Mouse (Mus musculus): ENCODE measurements around the gene Acsbg1. TPM values are rescaled to one million over a fixed set of nuclear protein-coding genes. Genes with fewer than 3 reads are reported as not detected.

The Acsbg1 gene
- polyA plus RNA-seq, 1 experiment: 114 TPM

DNA sequence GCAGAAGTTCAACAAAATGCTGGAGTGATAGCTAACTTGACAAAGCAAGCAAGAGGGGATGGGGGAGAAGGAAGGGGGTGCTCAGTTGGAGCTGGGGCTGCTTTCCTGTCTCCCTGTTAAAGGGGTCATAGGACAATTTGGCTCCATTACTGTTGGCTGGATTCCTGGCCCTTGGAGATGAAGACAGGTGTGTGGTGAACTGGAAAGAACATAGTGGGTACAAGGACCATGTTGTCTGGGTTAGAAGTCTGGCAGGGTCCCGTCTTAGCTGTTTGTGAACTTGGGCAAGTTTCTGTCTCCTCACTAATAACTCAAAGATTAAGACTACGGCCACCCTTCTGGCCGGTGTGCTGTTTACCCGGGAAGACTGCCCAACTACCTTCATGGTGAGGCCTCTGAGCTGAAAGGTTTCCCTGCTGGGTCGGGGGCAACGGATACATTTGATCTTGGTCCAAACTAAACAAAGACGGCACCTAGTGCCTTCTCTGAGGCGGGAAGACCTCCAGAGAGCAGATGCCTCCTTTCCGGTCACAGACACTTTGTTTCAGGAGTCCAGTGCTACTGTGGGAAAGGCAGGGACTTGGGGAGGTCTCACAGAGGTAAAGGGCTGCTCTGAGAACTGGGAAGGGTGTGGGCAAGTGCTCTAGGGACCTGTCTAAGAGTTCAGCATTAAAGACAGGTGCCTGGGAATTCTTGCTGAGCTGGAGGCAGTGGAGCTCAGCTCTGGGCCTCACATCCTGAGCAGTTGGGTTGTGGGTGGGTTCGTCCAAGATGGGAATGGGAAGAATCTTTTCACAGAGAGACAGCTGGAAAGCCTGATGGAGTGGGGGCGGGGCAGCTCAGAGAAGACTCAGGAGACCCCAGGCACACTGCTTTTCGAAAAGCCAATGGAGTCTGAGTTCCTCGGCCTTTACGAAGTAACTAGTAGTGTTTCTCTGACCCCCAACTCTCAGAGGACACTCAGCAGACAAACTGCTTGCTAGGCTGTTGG is 25.9 kb upstream of the Acsbg1 start:
- no peak overlapping the region for H3K27ac ChIP-seq (ENCODE audit: control insufficient read depth, insufficient read depth, low read depth, low read length)
- no peak overlapping the region for H3K4me3 ChIP-seq (ENCODE audit: control insufficient read depth, low read depth, low read length)
- no peaks in the 10 kb centered on the region for H3K27me3 ChIP-seq (ENCODE audit: control insufficient read depth, insufficient read depth, low read length)
- no peak for TF ChIP-seq POLR2A (IDR thresholded peaks at IDR 0.05; ENCODE audit: control insufficient read depth, low read depth, low read length)
- no peak for TF ChIP-seq CTCF (IDR thresholded peaks at IDR 0.05; ENCODE audit: control insufficient read depth, insufficient read depth, insufficient replicate concordance, low read depth, low read length)
- peaks cover 10% of the 10 kb centered on the region for H3K4me1 ChIP-seq (ENCODE audit: control insufficient read depth, insufficient read depth, low read length)
- H3K36me3 ChIP-seq (ENCODE audit: control insufficient read depth, insufficient read depth, low read length): no peaks in the 10 kb centered on the region

DNA sequence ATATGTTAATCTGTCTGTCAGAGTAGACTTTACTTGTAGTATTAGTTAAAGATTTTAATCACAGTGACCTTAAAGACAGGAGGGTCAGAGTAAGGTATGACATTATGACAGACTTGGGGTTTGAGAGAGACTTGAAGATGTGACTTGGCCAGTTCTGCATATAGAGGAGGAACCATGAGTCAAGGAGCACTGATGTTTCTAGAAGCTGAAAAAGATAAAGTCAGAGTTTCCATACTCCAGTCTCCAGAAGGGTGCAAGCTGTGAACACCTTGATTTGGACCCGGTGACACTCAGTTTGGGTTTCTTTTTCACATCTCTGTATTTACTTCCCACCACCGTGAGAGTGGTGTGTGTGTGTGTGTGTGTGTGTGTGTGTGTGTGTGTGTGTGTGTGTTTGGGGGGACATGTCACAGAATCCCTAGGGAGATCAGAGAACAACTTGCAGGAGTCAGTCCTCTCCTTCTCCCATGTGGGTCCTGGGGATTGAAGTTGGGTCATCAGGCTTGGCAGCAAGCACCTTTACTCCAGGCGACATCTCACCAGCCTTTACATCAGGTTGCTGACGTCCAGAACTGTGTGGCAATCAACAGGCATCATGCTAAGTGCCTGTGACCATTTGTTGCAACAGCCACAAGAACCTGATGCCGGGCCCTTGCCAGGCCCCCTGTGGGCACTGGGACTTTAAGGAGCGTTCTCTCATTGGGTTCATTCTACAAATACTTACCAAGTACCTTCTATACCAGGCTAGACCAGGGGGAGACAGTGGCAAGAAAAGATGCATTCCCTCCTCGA is 22.3 kb upstream of the Acsbg1 start:
- no peaks in the 10 kb centered on the region for H3K27me3 ChIP-seq (ENCODE audit: control insufficient read depth, insufficient read depth, low read length)
- peaks cover 7% of the 10 kb centered on the region for H3K4me1 ChIP-seq (ENCODE audit: control insufficient read depth, insufficient read depth, low read length)
- H3K36me3 ChIP-seq (ENCODE audit: control insufficient read depth, insufficient read depth, low read length): no peaks in the 10 kb centered on the region
- H3K27ac ChIP-seq (ENCODE audit: control insufficient read depth, insufficient read depth, low read depth, low read length): no peak overlapping the region
- TF ChIP-seq CTCF (IDR thresholded peaks at IDR 0.05; ENCODE audit: control insufficient read depth, insufficient read depth, insufficient replicate concordance, low read depth, low read length) (no peak), POLR2A (IDR thresholded peaks at IDR 0.05; ENCODE audit: control insufficient read depth, low read depth, low read length) (no peak)
- H3K4me3 ChIP-seq (ENCODE audit: control insufficient read depth, low read depth, low read length): no peak overlapping the region

DNA sequence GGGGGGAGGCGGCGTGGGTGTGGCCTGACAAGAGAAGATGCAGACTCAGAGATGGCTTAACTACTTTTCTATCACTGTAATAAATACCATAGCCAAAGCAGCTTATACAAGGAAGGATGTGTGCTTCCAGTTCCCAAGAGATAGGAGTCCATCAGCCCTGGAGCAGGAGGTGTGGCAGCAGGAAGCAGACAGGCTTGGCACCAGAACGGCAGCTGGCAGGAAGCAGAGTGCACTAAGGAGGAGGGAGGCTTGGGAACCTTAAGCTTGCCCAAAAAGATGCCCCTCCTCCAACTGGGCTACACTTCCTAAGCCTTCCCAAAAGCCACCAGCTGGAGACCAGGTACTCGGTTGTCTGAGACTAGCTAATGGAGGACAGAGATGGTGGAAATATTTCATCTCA is 21.2 kb upstream of the Acsbg1 start:
- no peaks in the 10 kb centered on the region for H3K36me3 ChIP-seq (ENCODE audit: control insufficient read depth, insufficient read depth, low read length)
- no peaks in the 10 kb centered on the region for H3K27me3 ChIP-seq (ENCODE audit: control insufficient read depth, insufficient read depth, low read length)
- peaks cover 3% of the 10 kb centered on the region; the same call in 1 of the 2 replicates for H3K4me1 ChIP-seq (ENCODE audit: control insufficient read depth, insufficient read depth, low read length)
- TF ChIP-seq POLR2A (IDR thresholded peaks at IDR 0.05; ENCODE audit: control insufficient read depth, low read depth, low read length) (no peak), CTCF (IDR thresholded peaks at IDR 0.05; ENCODE audit: control insufficient read depth, insufficient read depth, insufficient replicate concordance, low read depth, low read length) (no peak)
- no peak overlapping the region for H3K27ac ChIP-seq (ENCODE audit: control insufficient read depth, insufficient read depth, low read depth, low read length)
- no peak overlapping the region for H3K4me3 ChIP-seq (ENCODE audit: control insufficient read depth, low read depth, low read length)

DNA sequence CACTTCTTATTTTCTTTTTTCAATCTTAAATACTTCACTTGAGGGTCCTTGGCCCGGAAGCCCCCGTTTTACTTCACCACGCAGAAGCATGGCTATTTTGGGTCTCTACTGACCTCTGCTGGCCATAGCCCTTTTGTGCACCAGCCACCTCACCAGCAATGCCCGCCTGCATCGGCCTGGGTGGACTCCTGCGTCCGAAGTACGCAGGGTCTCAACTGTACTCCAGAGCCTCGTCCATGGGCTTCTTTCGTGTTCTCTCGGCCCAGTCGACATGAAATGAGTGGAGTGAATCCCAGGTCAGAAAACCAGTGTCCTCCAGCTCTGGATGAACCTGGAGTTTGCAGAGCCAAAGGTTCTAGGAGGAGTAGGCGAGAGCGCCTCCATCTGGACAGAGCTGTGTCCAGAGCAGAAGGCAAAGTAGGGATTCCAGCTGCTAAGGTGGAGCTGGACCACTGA is 14.9 kb upstream of the Acsbg1 start:
- Histone ChIP-seq H3K4me3 (ENCODE audit: control insufficient read depth, low read depth, low read length) (peak overlapping the region; percentile 74), H3K27ac (ENCODE audit: control insufficient read depth, insufficient read depth, low read depth, low read length) (no peak overlapping the region), H3K27me3 (ENCODE audit: control insufficient read depth, insufficient read depth, low read length) (no peaks in the 10 kb centered on the region), H3K4me1 (ENCODE audit: control insufficient read depth, insufficient read depth, low read length) (peaks cover 2% of the 10 kb centered on the region; the same call in 1 of the 2 replicates), H3K36me3 (ENCODE audit: control insufficient read depth, insufficient read depth, low read length) (no peaks in the 10 kb centered on the region)
- TF ChIP-seq CTCF (IDR thresholded peaks at IDR 0.05; ENCODE audit: control insufficient read depth, insufficient read depth, insufficient replicate concordance, low read depth, low read length) (peak; percentile 77), POLR2A (IDR thresholded peaks at IDR 0.05; ENCODE audit: control insufficient read depth, low read depth, low read length) (no peak)

DNA sequence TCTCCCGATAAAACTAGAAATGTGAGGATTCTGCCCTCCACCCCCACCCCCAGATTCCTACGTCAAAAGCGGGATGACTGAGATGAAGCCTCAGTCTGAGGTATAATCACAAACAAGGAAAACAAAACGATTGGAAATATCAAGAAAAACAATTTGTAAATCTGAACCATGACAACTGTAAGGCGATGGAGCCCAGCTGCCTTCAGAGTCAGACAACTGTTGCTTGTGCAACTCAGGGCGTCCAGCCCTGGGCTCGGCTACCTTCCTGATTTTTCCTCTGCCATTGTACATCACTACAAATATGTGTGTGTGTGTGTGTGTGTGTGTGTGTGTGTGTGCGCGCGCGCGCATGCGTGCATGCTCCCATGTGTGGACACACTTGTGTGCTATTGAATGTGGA is 12.2 kb upstream of the Acsbg1 start:
- TF ChIP-seq POLR2A (IDR thresholded peaks at IDR 0.05; ENCODE audit: control insufficient read depth, low read depth, low read length): no peak
- no peak for TF ChIP-seq CTCF (IDR thresholded peaks at IDR 0.05; ENCODE audit: control insufficient read depth, insufficient read depth, insufficient replicate concordance, low read depth, low read length)
- no peaks in the 10 kb centered on the region for H3K36me3 ChIP-seq (ENCODE audit: control insufficient read depth, insufficient read depth, low read length)
- no peak overlapping the region for H3K27ac ChIP-seq (ENCODE audit: control insufficient read depth, insufficient read depth, low read depth, low read length)
- no peaks in the 10 kb centered on the region for H3K27me3 ChIP-seq (ENCODE audit: control insufficient read depth, insufficient read depth, low read length)
- no peak overlapping the region; the same call in 1 of the 2 replicates for H3K4me3 ChIP-seq (ENCODE audit: control insufficient read depth, low read depth, low read length)
- H3K4me1 ChIP-seq (ENCODE audit: control insufficient read depth, insufficient read depth, low read length): peaks cover 2% of the 10 kb centered on the region; the same call in 1 of the 2 replicates

DNA sequence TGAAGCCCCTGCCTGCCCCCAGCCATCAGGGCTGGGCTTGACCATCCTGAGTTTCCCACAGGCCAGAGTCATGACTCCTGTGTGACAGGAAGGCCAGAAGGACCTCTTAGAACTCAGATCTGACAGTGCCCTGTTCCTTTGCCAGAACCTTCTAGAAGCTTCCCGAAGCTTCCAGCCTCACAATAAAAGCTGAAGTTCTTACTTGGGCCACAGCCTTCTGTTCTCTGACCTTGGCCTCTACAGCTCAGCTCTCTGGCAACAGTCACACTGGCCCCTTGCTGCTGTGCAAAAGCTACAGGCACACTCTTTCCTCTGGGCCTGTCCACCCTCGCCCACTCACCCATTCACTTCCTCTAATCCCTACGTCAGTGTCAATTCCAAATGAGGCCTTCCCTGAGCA is 10.3 kb upstream of the Acsbg1 start:
- TF ChIP-seq POLR2A (IDR thresholded peaks at IDR 0.05; ENCODE audit: control insufficient read depth, low read depth, low read length) (peak; percentile 60; the same call in 1 of the 2 replicates), CTCF (IDR thresholded peaks at IDR 0.05; ENCODE audit: control insufficient read depth, insufficient read depth, insufficient replicate concordance, low read depth, low read length) (no peak)
- Histone ChIP-seq H3K4me3 (ENCODE audit: control insufficient read depth, low read depth, low read length) (peak overlapping the region; percentile 22), H3K4me1 (ENCODE audit: control insufficient read depth, insufficient read depth, low read length) (peaks cover 2% of the 10 kb centered on the region; the same call in 1 of the 2 replicates), H3K36me3 (ENCODE audit: control insufficient read depth, insufficient read depth, low read length) (no peaks in the 10 kb centered on the region), H3K27ac (ENCODE audit: control insufficient read depth, insufficient read depth, low read depth, low read length) (peak overlapping the region; percentile 54), H3K27me3 (ENCODE audit: control insufficient read depth, insufficient read depth, low read length) (no peaks in the 10 kb centered on the region)

DNA sequence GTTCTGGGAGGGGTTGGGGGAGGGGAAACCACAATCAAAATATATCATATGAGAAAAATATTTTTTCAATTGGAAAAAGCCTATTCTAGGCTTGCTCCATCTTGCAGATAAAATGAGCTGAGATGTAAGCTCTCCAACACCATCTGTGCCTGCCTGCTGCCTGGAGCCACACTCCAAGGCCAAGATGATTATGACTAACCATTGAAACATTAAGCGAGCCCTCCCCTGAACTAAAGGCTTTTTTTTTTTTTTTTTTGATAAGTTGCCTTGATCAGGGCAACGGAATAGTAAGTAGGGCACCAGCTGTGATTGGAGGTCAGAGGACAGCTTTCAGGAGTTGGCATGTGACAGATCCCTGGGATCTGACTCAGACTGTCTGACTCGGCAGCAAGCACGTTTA is 6.8 kb upstream of the Acsbg1 start:
- Histone ChIP-seq H3K27ac (ENCODE audit: control insufficient read depth, insufficient read depth, low read depth, low read length) (peak overlapping the region; percentile 52), H3K4me3 (ENCODE audit: control insufficient read depth, low read depth, low read length) (no peak overlapping the region), H3K27me3 (ENCODE audit: control insufficient read depth, insufficient read depth, low read length) (no peaks in the 10 kb centered on the region), H3K36me3 (ENCODE audit: control insufficient read depth, insufficient read depth, low read length) (no peaks in the 10 kb centered on the region), H3K4me1 (ENCODE audit: control insufficient read depth, insufficient read depth, low read length) (peaks cover 12% of the 10 kb centered on the region)
- no peak for TF ChIP-seq CTCF (IDR thresholded peaks at IDR 0.05; ENCODE audit: control insufficient read depth, insufficient read depth, insufficient replicate concordance, low read depth, low read length)
- no peak for TF ChIP-seq POLR2A (IDR thresholded peaks at IDR 0.05; ENCODE audit: control insufficient read depth, low read depth, low read length)
